Mouse (Mus musculus) ES-Bruce4 (cell line): ENCODE data around the gene Exosc6.

Experiments used
- CTCF ChIP-seq: IDR thresholded peaks from one replicate; pipeline ENCODE4 v1.8.1; 2011; ENCODE audit warnings: low read depth, low read length
- EP300 ChIP-seq: IDR thresholded peaks from 2 replicates; pipeline ENCODE4 v1.6.1; 2011; ENCODE audit warnings: low read depth, low read length; ENCODE audit not compliant: insufficient read depth
- POLR2A ChIP-seq: IDR thresholded peaks from one replicate; pipeline ENCODE4 v1.8.1; 2011; ENCODE audit warnings: low read length; ENCODE audit not compliant: insufficient read depth

GRCm38 (mm10) chr8:111081580-111082258 is 25.6 kb downstream of the Exosc6 start:
- TF ChIP-seq CTCF, result no peak
- TF ChIP-seq EP300, result no peak
- no peak for TF ChIP-seq POLR2A
